Mouse (Mus musculus) heart, embryonic 13.5 days (tissue): Measurements from ENCODE around the gene Sult1d1. TPM values are rescaled to one million over a fixed set of nuclear protein-coding genes. Genes with fewer than 3 reads are reported as not detected.
"Not testable (repeated sequence)": the region's sequence is repeated elsewhere in the genome, so short reads cannot be mapped to it uniquely, and the experiment has no call there.

ENCODE experiments used
- ATAC-seq: fragments of 200-750 bp; cut with Nextera tagmentation; 2 replicates; pipeline ENCODE4 v1.8.0; 2017; ENCODE audit warnings: moderate TSS enrichment; ENCODE audit not compliant: insufficient number of reproducible peaks, low FRiP score, low TSS enrichment; ENCODE audit errors: extremely low read depth
- H3K27ac ChIP-seq: fragments of 300-500 bp; sonication (generic); replicated peaks from 2 replicates; pipeline ENCODE4 v1.5.1; 2015; ENCODE audit warnings: moderate library complexity, mild to moderate bottlenecking, inconsistent platforms
- H3K27me3 ChIP-seq: fragments of 300-500 bp; sonication (generic); replicated peaks from 2 replicates; pipeline ENCODE4 v1.6.1; 2015; ENCODE audit warnings: mild to moderate bottlenecking, inconsistent platforms
- H3K36me3 ChIP-seq: fragments of 300-500 bp; sonication (generic); 2 replicates; pipeline ENCODE4 v1.6.1; 2015; ENCODE audit warnings: mild to moderate bottlenecking, inconsistent platforms
- H3K4me1 ChIP-seq: fragments of 300-500 bp; sonication (generic); 2 replicates; pipeline ENCODE4 v1.6.1; 2015; ENCODE audit warnings: inconsistent platforms
- H3K4me2 ChIP-seq: fragments of 300-500 bp; sonication (generic); 2 replicates; pipeline ENCODE4 v1.6.1; 2015; ENCODE audit warnings: inconsistent platforms, mild to moderate bottlenecking, moderate library complexity
- H3K4me3 ChIP-seq: fragments of 300-500 bp; sonication (generic); 2 replicates; pipeline ENCODE4 v1.5.1; 2015; ENCODE audit warnings: moderate library complexity, mild to moderate bottlenecking, inconsistent platforms
- H3K9ac ChIP-seq: fragments of 300-500 bp; sonication (generic); 2 replicates; pipeline ENCODE4 v1.6.1; 2015; ENCODE audit warnings: inconsistent platforms, mild to moderate bottlenecking, moderate library complexity
- H3K9me3 ChIP-seq: fragments of 300-500 bp; sonication (generic); 2 replicates; pipeline ENCODE4 v1.6.1; 2016; ENCODE audit warnings: inconsistent platforms
- WGBS: fragments of 180-500 bp; shearing (Covaris S2); methylation state at CpG from one replicate; pipeline ENCODE4 v1.1.7; 2015; ENCODE audit warnings: mixed read lengths; 5-methylcytosine and 5-hydroxymethylcytosine counted together
- microRNA-seq: library from miRNA; unstranded; fragments of <30 nt; microRNA quantifications from one replicate; pipeline ENCODE4, GENCODE M21; 2016
- polyA plus RNA-seq: library from polyadenylated mRNA; unstranded; fragments of >200 nt; fragmentation: Nextera tagmentation; extraction: Ambion mirVana; gene quantifications from 2 replicates; pipeline ENCODE4 v1.2.1, GENCODE M21; 2015

The Sult1d1 gene
- polyA plus RNA-seq, 1 experiment from 2014 or later: not detected

GRCm38 (mm10) chr5:87562966-87563365 lies 5.9 kb downstream of the Sult1d1 start:
- H3K27ac ChIP-seq: no peak overlapping the region
- no peaks in the 10 kb centered on the region for H3K36me3 ChIP-seq
- no peaks in the 10 kb centered on the region for H3K27me3 ChIP-seq
- no peak overlapping the region for H3K9ac ChIP-seq
- H3K4me3 ChIP-seq: no peak overlapping the region
- no peaks in the 10 kb centered on the region for H3K4me1 ChIP-seq
- no peak overlapping the region for H3K4me2 ChIP-seq
- H3K9me3 ChIP-seq: no peaks in the 10 kb centered on the region
- ATAC-seq: no peak

- 55% methylated on average over 4 of the region's 4 CpGs for WGBS
- no peak overlapping the region for H3K27ac ChIP-seq
- no peak for ATAC-seq
These were observed 6.3 kb downstream of the Sult1d1 start for GRCm38 (mm10) chr5:87562526-87562925.

GRCm38 (mm10) chr5:87560145-87560544 lies 8.7 kb downstream of the Sult1d1 start:
- Histone ChIP-seq H3K9me3 (no peaks in the 10 kb centered on the region), H3K4me3 (no peak overlapping the region), H3K27me3 (no peaks in the 10 kb centered on the region), H3K4me2 (no peak overlapping the region), H3K36me3 (no peaks in the 10 kb centered on the region), H3K4me1 (no peaks in the 10 kb centered on the region), H3K9ac (no peak overlapping the region), H3K27ac (no peak overlapping the region)
- WGBS: 62% methylated on average over 5 of the region's 5 CpGs
- ATAC-seq: no peak

More at GRCm38 (mm10) chr5:87562526-87562925, 6.3 kb downstream of the Sult1d1 start:
- H3K9ac ChIP-seq: no peak overlapping the region
- no peaks in the 10 kb centered on the region for H3K36me3 ChIP-seq
- no peaks in the 10 kb centered on the region for H3K4me1 ChIP-seq
- H3K9me3 ChIP-seq: no peaks in the 10 kb centered on the region
- no peaks in the 10 kb centered on the region for H3K27me3 ChIP-seq
- H3K4me3 ChIP-seq: no peak overlapping the region
- no peak overlapping the region for H3K4me2 ChIP-seq

GRCm38 (mm10) chr5:87550935-87551334 lies 17.9 kb downstream of the Sult1d1 start:
- Histone ChIP-seq H3K4me3 (no peak overlapping the region), H3K27me3 (no peaks in the 10 kb centered on the region), H3K36me3 (no peaks in the 10 kb centered on the region), H3K9me3 (no peaks in the 10 kb centered on the region), H3K4me2 (no peak overlapping the region), H3K27ac (no peak overlapping the region), H3K9ac (no peak overlapping the region), H3K4me1 (no peaks in the 10 kb centered on the region)
- ATAC-seq: no peak
- WGBS: 28% methylated on average over 1 of the region's 1 CpGs

GRCm38 (mm10) chr5:87538111-87538510 lies 30.7 kb downstream of the Sult1d1 start, which contains the start of gene Sult1b1:
Sult1b1 (minus strand) TSS chr5:87538195.
- H3K4me2 ChIP-seq: no peak within 1 kb of the TSS
- no peak for ATAC-seq
- no peaks in the 10 kb centered on the region for H3K4me1 ChIP-seq
- H3K27me3 ChIP-seq: no peaks in the 10 kb centered on the region
- no peak within 1 kb of the TSS for H3K27ac ChIP-seq
- 74% methylated on average over 2 of the region's 2 CpGs for WGBS
- no peak within 1 kb of the TSS for H3K4me3 ChIP-seq
- no peaks in the 10 kb centered on the region for H3K9me3 ChIP-seq
- H3K36me3 ChIP-seq: no peaks in the 10 kb centered on the region
- no peak within 1 kb of the TSS for H3K9ac ChIP-seq

GRCm38 (mm10) chr5:87535994-87536644 lies 32.7 kb downstream of the Sult1d1 start:
- H3K9ac ChIP-seq: no peak overlapping the region
- H3K27ac ChIP-seq: no peak overlapping the region
- 69% methylated on average over 4 of the region's 4 CpGs for WGBS
- H3K27me3 ChIP-seq: no peaks in the 10 kb centered on the region
- H3K9me3 ChIP-seq: no peaks in the 10 kb centered on the region
- no peak overlapping the region for H3K4me2 ChIP-seq
- no peak for ATAC-seq
- H3K4me3 ChIP-seq: no peak overlapping the region
- H3K4me1 ChIP-seq: no peaks in the 10 kb centered on the region
- H3K36me3 ChIP-seq: no peaks in the 10 kb centered on the region

GRCm38 (mm10) chr5:87532288-87532687 lies 36.5 kb downstream of the Sult1d1 start:
- Histone ChIP-seq H3K27me3 (no peaks in the 10 kb centered on the region), H3K27ac (no peak overlapping the region), H3K4me2 (no peak overlapping the region), H3K4me1 (no peaks in the 10 kb centered on the region), H3K9me3 (no peaks in the 10 kb centered on the region), H3K4me3 (no peak overlapping the region), H3K9ac (no peak overlapping the region), H3K36me3 (no peaks in the 10 kb centered on the region)
- ATAC-seq: no peak
- WGBS: 57% methylated on average over 2 of the region's 2 CpGs

- H3K9ac ChIP-seq, H3K4me1 ChIP-seq, H3K4me2 ChIP-seq, H3K27ac ChIP-seq, H3K4me3 ChIP-seq, H3K9me3 ChIP-seq, H3K36me3 ChIP-seq, H3K27me3 ChIP-seq, ATAC-seq: not testable (repeated sequence)
- 62% methylated on average over 2 of the region's 2 CpGs for WGBS
These were observed 45.3 kb downstream of the Sult1d1 start for GRCm38 (mm10) chr5:87523561-87523960.

GRCm38 (mm10) chr5:87505776-87506458 lies 62.9 kb downstream of the Sult1d1 start:
- no peak overlapping the region for H3K27ac ChIP-seq
- no peak overlapping the region for H3K4me2 ChIP-seq
- H3K4me1 ChIP-seq: no peaks in the 10 kb centered on the region
- WGBS: 57% methylated on average over 4 of the region's 4 CpGs
- H3K9ac ChIP-seq: no peak overlapping the region
- H3K4me3 ChIP-seq: no peak overlapping the region
- H3K9me3 ChIP-seq: no peaks in the 10 kb centered on the region
- no peaks in the 10 kb centered on the region for H3K27me3 ChIP-seq
- H3K36me3 ChIP-seq: no peaks in the 10 kb centered on the region
- ATAC-seq: no peak

Small RNA genes within 50 kb of the gene (microRNA-seq; reads per million reads assigned to microRNA genes)
- not detected for gene Mir3969

Other genes starting within 250 kb of the Sult1d1 start
- not detected in 2 replicates for gene Ugt2a3, start 231.8 kb downstream of the Sult1d1 start, polyA plus RNA-seq
- not detected in 2 replicates for gene Ugt2b38, start 144.8 kb downstream of the Sult1d1 start, polyA plus RNA-seq
- not detected in 2 replicates for gene Ugt2a2, start 86.8 kb downstream of the Sult1d1 start, polyA plus RNA-seq
- gene Gm43638, start 82.2 kb downstream of the Sult1d1 start, polyA plus RNA-seq: not detected in 2 replicates
- not detected in 2 replicates for gene Ugt2a1, start 78.2 kb downstream of the Sult1d1 start, polyA plus RNA-seq
- not detected in 2 replicates for gene Sult1b1, start 30.8 kb downstream of the Sult1d1 start, polyA plus RNA-seq
- gene Sult1e1, start 22.6 kb upstream of the Sult1d1 start, polyA plus RNA-seq: not detected in 2 replicates
- not detected in 2 replicates for gene Csn1s1, start 97.2 kb upstream of the Sult1d1 start, polyA plus RNA-seq
- not detected in 2 replicates for gene Csn2, start 130.6 kb upstream of the Sult1d1 start, polyA plus RNA-seq
- not detected in 2 replicates for gene Csn1s2a, start 205.5 kb upstream of the Sult1d1 start, polyA plus RNA-seq
- gene Csn1s2b, start 239.1 kb upstream of the Sult1d1 start, polyA plus RNA-seq: not detected in 2 replicates